Mouse (Mus musculus) intestine, postnatal 0 days (tissue): ENCODE results near the gene Cby1. TPM values are rescaled to one million over a fixed set of nuclear protein-coding genes. Genes with fewer than 3 reads are reported as not detected.
"Not testable (repeated sequence)": the region's sequence is repeated elsewhere in the genome, so short reads cannot be mapped to it uniquely, and the experiment has no call there.

Experiments
- ATAC-seq: fragments of 200-750 bp; cut with Nextera tagmentation; 2 replicates; pipeline ENCODE4 v1.8.0; 2017; ENCODE audit warnings: mild to moderate bottlenecking, moderate TSS enrichment, moderate library complexity
- H3K27ac ChIP-seq: fragments of 300-500 bp; sonication (generic); 2 replicates; pipeline ENCODE4 v1.5.1; 2014; ENCODE audit warnings: mild to moderate bottlenecking, low read depth, low read length, moderate library complexity
- H3K27me3 ChIP-seq: fragments of 300-500 bp; sonication (generic); replicated peaks from 2 replicates; pipeline ENCODE4 v1.6.1; 2014; ENCODE audit warnings: low read length, mixed read lengths; ENCODE audit not compliant: control insufficient read depth, insufficient read depth
- H3K36me3 ChIP-seq: fragments of 300-500 bp; sonication (generic); 2 replicates; pipeline ENCODE4 v1.6.1; 2014; ENCODE audit warnings: mild to moderate bottlenecking, moderate library complexity; ENCODE audit not compliant: control insufficient read depth, insufficient read depth
- H3K4me1 ChIP-seq: fragments of 300-500 bp; sonication (generic); replicated peaks from 2 replicates; pipeline ENCODE4 v1.6.1; 2014; ENCODE audit warnings: antibody characterized with exemption, low read length, mixed read lengths; ENCODE audit not compliant: control insufficient read depth, insufficient read depth
- H3K4me2 ChIP-seq: fragments of 300-500 bp; sonication (generic); replicated peaks from 2 replicates; pipeline ENCODE4 v1.6.1; 2014; ENCODE audit warnings: low read depth, mild to moderate bottlenecking, moderate library complexity
- H3K4me3 ChIP-seq: fragments of 300-500 bp; sonication (generic); 2 replicates; pipeline ENCODE4 v1.5.1; 2014; ENCODE audit warnings: low read depth, low read length
- H3K9ac ChIP-seq: fragments of 300-500 bp; sonication (generic); 2 replicates; pipeline ENCODE4 v1.6.1; 2014; ENCODE audit warnings: mild to moderate bottlenecking, low read depth, low read length
- H3K9me3 ChIP-seq: fragments of 300-500 bp; sonication (generic); 2 replicates; pipeline ENCODE4 v1.6.1; 2016; ENCODE audit warnings: mixed run types; ENCODE audit not compliant: control insufficient read depth
- CTCF ChIP-seq: sonication (generic); IDR thresholded peaks from 2 replicates; pipeline ENCODE4 v1.5.1; 2016; ENCODE audit warnings: low read depth, mild to moderate bottlenecking, control low read depth, antibody characterized with exemption, moderate library complexity
- WGBS: fragments of 180-500 bp; shearing (Covaris S2); extraction: QIAGEN DNeasy Blood & Tissue Kit; methylation state at CpG from one replicate; pipeline ENCODE4 v1.1.7; 2014; 5-methylcytosine and 5-hydroxymethylcytosine counted together
- polyA plus RNA-seq: library from polyadenylated mRNA; unstranded; fragments of >200 nt; fragmentation: Nextera tagmentation; extraction: Ambion mirVana; gene quantifications from 2 replicates; pipeline ENCODE4 v1.2.1, GENCODE M21; 2015

The Cby1 gene
- polyA plus RNA-seq, 1 experiment from 2014 or later, result 23.1 TPM

DNA sequence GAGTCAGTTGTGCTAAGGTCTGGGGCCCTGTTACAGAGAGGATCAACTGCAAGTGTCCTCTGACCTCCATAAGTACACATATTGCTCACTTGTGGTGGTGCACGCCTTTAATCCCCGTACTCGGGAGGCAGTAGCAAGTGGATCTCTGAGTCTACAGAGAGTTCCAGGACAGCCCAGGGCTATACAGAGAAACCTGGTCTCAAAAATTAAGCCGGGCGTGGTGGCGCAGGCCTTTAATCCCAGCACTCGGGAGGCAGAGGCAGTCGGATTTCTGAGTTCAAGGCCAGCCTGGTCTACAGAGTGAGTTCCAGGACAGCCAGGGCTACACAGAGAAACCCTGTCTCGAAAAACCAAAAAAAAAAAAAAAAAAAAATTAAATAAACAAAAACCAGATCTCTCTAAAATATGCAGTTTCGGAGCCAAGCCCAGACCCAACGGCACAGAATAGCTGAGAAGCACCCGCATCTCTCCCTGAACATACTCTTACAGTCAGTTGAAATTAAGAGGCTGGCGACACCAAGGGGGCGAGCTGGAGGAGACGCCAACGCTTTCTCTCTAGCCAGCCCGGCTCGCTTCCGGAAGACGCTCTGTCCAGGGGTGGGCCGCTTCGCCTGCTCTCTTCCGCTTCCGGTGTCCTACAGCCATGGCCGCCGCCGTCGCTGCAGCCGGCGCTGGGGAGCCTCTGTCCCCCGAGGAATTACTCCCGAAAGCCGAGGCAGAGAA lies 11.4 kb downstream of the Cby1 start, which contains the start of gene Tomm22:
TSS of gene Tomm22 (plus strand) at position 613 of the 723 bp plus-strand sequence.
- ATAC-seq, result peak; percentile 92
- WGBS, result 14% methylated on average over 33 of the region's 33 CpGs
- Histone ChIP-seq H3K4me1 (0 out of 2 replicates have a peak, but pooled peaks cover 3% of the 10 kb centered on the region), H3K9me3 (no peaks in the 10 kb centered on the region), H3K27ac (peak within 1 kb of the TSS; percentile 71), H3K4me3 (peak within 1 kb of the TSS; percentile 88), H3K36me3 (peaks cover 33% of the 10 kb centered on the region), H3K27me3 (no peaks in the 10 kb centered on the region), H3K9ac (peak within 1 kb of the TSS; percentile 86), H3K4me2 (peak within 1 kb of the TSS; percentile 81)
- TF ChIP-seq CTCF, result peak; percentile 79

DNA sequence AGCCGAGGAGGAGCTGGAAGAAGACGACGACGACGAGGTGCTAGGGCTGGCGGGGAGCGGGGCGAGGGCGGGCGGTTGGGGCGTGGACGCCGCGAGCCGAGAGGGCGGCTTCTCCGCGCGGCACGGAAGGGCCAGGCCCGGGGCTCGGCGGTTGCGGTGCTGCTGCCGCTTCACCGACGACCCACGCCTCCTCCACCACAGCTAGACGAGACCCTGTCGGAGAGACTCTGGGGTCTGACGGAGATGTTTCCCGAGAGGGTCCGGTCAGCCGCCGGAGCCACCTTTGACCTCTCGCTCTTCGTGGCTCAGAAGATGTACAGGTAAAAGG lies 11.9 kb downstream of the Cby1 start:
- peak overlapping the region; percentile 86 for H3K9ac ChIP-seq
- peak overlapping the region; percentile 81 for H3K4me2 ChIP-seq
- H3K27me3 ChIP-seq, result no peaks in the 10 kb centered on the region
- H3K36me3 ChIP-seq, result peaks cover 30% of the 10 kb centered on the region
- 0 out of 2 replicates have a peak, but pooled peaks cover 3% of the 10 kb centered on the region for H3K4me1 ChIP-seq
- no peak for TF ChIP-seq CTCF
- peak; percentile 50 for ATAC-seq
- WGBS, result under 1% methylated on average over 37 of the region's 37 CpGs
- H3K27ac ChIP-seq, result peak overlapping the region; percentile 71
- peak overlapping the region; percentile 88 for H3K4me3 ChIP-seq
- no peaks in the 10 kb centered on the region for H3K9me3 ChIP-seq

DNA sequence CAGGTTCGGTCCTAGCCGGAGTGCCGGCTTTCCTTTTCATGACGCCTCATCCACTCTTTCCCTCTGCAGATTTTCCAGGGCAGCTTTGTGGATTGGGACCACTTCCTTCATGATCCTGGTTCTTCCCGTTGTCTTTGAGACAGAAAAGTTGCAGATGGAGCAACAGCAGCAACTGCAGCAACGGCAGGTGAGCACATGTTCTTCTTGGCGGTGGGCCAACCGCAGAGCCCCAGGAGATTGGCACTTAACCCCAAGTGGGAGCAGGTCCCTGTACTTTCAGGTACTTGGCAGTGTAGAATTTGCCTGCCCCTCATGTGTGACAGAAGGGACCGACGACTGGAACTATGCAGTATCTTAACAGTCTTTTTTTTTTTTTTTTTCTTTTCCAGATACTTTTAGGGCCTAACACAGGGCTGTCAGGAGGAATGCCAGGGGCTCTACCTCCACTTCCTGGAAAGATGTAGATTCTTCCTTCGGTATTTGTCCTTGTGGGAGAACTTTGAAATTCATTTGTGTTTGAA lies 12.9 kb downstream of the Cby1 start:
- not testable (repeated sequence) for H3K27ac ChIP-seq, ATAC-seq, H3K9me3 ChIP-seq, H3K9ac ChIP-seq, H3K27me3 ChIP-seq, H3K4me1 ChIP-seq
- 62% methylated on average over 11 of the region's 11 CpGs for WGBS
- H3K36me3 ChIP-seq, result peaks cover 38% of the 10 kb centered on the region
- peak overlapping the region; percentile 88; the same call in 1 of the 2 replicates for H3K4me3 ChIP-seq
- H3K4me2 ChIP-seq, result peak overlapping the region; percentile 81

DNA sequence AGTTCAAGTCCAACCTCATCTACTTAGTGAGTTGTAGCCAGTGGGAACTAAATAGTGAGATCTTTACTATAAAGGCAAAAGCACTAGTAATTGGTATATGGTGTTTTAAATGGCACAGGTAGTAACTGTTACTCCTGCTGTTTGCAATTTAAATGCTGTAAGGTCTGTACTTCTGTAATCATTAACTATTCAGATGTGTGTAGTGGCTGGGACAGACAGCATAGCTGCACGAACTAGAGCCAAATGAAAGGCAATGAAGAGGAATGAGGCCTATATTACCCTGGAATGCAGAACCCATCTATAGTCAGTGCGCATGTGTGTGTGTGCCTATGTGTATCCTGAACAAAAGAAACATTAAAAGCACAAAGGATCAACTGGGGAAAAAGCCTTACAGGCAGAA lies 18.9 kb downstream of the Cby1 start:
- Histone ChIP-seq H3K4me3 (no peak overlapping the region), H3K9me3 (no peaks in the 10 kb centered on the region), H3K27me3 (no peaks in the 10 kb centered on the region), H3K4me2 (no peak overlapping the region), H3K9ac (no peak overlapping the region), H3K36me3 (peaks cover 38% of the 10 kb centered on the region), H3K27ac (no peak overlapping the region), H3K4me1 (peaks cover 3% of the 10 kb centered on the region; the same call in 1 of the 2 replicates)
- 55% methylated on average over 2 of the region's 2 CpGs for WGBS
- TF ChIP-seq CTCF, result no peak
- no peak for ATAC-seq

DNA sequence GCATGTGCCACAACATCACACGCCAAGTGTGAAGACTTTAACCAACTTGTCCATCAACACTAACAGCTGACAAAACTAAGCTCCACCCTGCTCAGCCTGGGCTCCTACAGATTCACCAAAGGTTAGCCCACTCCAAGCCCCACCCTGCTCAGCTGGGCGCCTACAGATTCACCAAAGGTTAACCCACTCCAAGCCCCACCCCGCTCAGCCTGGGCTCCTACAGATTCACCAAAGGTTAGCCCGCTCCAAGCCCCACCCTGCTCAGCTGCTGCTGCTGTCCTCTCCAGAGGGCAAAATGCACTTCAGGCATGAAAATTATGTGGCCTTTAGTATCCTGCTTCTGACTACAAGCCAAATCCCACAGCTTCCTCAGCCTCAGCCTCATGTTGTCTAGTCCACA lies 23.0 kb downstream of the Cby1 start:
- 78% methylated on average over 4 of the region's 4 CpGs for WGBS
- Histone ChIP-seq H3K9me3 (no peaks in the 10 kb centered on the region), H3K9ac (no peak overlapping the region), H3K27me3 (no peaks in the 10 kb centered on the region), H3K27ac (0 out of 2 replicates have a peak overlapping the region, but pooled peaks have one; percentile 21), H3K4me1 (peaks cover 17% of the 10 kb centered on the region), H3K4me2 (no peak overlapping the region), H3K4me3 (no peak overlapping the region), H3K36me3 (peaks cover 1% of the 10 kb centered on the region; the same call in 1 of the 2 replicates)
- no peak for TF ChIP-seq CTCF
- ATAC-seq, result peak; percentile 34; the same call in 1 of the 2 replicates

DNA sequence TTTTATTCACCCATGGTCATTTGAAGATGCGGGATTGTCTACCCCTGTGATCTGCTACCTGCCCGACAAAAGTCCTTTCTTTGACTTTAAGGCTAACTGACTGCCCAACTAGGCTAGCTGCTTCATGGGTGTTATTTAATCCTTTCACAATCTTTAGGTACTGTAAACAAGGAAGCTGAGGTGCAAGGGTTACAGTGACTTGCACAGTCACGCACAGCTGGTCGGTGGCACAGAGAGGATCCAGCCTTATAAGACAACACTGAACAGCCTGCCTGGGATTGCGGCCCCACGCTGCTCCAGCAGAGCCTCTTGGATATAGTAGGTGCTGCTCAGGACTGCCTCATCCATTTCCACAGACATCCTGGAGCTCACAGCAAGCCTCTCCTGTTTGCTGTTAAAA lies 24.1 kb downstream of the Cby1 start:
- TF ChIP-seq CTCF, result no peak
- Histone ChIP-seq H3K9me3 (no peaks in the 10 kb centered on the region), H3K9ac (0 out of 2 replicates have a peak overlapping the region, but pooled peaks have one; percentile 26), H3K36me3 (no peaks in the 10 kb centered on the region), H3K4me1 (peaks cover 17% of the 10 kb centered on the region), H3K27me3 (no peaks in the 10 kb centered on the region), H3K27ac (no peak overlapping the region; the same call in 1 of the 2 replicates), H3K4me3 (no peak overlapping the region), H3K4me2 (peak overlapping the region; percentile 40)
- 46% methylated on average over 6 of the region's 6 CpGs for WGBS
- peak; percentile 28 for ATAC-seq
